Mouse (Mus musculus) ES-CJ7 (cell line): ENCODE data around the gene Arl3.

Experiments
- DNase-seq: peaks from one replicate; pipeline ENCODE4 v3.0.0; 2011; ENCODE audit warnings: low read depth, low spot score

Arl3 gene

DNA sequence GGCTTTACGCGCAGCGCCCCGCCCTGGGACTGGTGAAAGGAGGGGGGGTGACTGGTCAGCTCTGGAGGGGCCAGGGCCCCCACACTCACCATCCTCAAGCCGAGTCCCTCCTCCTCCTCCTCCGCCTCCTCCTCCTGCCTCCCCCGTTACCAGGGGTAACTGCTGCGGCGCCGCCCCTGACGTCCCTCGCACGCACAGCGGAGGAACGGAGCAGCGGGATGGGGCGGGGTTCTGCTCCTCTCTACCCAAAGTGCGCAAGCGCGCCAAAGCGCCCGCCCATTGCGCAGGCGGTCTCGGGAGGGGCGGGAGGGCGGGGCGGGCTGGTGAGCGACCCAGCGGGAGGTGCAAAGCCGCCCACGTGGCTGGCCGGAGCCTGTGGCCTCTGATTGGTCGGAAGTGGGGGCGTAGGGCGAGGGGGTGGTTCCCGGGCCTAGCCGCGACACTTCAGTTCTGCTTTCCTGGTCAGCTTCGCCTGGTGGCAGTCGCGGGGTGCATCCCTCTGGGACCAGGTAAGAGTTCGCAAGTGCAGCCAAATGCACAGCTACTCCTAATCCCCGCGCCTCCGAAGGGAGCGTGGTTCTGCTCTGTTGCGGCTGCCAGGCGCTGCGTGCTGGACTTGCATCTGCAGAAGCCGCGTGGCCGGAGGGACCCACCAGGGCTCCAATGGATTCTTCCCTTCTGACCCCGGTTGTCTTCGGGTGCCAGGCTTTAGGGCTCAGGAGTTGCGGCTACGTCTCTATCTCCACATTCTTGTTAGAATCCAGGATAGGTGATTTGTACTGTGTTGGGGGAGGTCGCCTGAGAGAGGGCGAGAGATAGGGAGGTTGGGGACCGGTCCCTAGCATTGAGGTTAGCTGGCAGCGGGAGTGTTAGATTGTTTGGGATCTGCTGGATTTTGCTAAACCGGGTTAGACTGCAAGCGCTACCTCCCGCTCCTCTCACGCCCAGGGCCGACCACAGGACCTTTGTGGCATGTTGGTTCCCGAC lies at the start of gene Arl3, which contains the start of gene Sfxn2:
TSS of gene Arl3 (minus strand) at position 248 of the 987 bp plus-strand sequence.
TSS of gene Sfxn2 (plus strand) at position 415 of the 987 bp plus-strand sequence.
- DNase-seq = peak; percentile 97

DNA sequence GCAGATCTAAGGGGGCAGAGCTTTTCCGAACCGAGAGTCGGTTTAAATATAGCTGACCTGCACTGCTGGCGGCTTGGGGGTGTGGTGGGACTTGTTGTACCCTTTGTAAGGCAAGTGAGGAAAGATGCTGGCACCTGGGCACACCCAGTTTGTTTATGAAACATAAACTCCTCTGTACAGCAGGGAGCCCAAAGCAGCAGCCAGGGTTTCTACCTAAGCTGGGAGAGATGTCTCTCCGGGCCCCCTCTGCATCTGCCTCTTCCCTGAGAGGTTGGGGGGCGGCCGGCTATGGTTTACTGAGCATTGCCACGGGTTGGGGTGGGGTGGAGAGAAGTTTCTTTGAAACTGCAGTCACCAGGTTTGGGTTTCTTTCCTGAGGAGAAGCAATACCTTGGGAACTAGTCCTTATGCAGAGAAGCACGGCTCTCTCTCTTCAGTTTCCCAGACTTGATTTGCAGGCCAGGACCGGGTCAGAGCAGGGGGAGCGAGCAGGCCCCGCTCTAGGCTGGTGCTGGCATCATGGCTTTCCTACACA lies 49.7 kb upstream of the Arl3 start:
- no peak for DNase-seq

DNA sequence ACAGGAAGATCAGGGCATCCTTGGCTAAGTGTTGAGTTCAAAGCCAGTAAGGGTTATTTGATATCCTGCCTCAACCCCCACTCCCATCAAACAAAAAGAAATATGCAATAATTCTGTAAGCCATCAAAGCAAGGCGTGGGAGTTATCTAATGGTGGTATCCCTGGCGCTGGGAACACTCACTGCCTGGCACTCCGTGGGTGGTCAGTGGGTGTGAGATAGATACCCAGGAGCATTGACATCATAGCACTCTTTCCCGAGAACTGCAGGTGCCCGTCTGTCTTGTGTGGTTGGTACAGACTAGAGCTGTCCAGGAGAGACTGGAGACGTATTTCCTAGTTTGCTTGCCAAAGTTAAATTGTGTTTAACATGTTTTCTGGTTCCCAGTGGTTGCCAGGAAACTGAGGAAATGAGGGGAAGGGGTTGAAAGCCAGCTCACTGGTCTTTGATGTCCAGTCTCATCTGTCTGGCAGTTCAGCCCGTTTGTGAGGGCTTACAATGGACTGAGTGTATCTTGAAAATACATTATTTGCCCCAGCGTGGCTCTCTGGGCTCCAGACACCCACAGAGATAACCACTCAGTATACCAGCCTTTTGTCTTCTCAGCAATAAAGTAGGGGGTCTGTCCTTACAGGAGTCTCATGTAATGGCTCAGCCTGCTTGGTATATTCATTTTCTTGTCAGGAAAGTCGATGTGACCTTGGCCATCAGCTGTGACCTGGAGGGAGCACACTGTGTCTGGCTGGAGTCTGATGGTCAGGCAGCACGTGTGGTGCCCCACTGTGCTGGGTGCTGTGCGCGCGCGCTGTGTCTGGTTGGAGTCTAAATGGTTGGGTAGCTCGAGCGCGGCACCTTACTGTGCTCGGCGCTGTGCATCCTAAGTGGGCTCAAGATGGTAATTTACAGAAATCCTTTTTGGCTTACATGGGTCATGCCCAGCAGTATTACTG lies 48.5 kb upstream of the Arl3 start:
- no peak for DNase-seq

DNA sequence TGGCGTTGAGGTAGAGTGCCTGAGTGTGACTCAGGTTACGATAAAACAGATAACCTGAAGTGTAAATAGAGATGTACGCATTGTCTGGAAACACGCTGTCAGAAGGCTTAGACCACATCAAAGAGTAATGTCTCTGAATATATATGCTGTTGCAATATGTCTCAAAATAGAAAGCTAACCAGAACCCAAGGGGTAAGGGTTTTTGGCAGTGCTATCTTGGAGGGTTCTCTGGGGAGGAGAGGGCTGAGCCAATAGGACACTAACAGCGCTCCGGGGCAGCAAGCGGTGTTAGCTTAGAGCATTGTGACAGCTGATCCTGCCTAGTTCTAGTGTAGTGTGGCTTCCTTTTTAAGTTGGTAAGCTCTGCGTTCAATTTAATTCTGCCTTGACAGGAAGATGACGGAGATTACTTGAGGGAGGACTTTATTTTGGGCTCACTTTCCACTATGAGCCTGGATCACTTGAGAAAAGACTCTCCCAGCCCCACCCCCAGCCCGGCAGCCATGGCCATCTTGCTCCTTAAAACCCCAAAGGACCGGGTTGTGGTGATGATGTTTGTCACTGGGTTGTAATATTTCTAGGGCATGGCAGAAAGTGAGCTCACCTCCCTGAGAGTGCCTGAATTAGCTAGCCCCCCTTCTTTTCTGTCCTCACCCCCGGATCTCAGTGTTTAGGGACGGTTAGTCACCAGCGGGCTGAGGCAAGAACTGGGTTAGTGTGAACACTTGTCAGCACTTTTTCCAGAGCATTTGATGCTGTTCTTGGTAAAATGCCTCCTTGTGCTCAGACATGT lies 47.2 kb upstream of the Arl3 start:
- DNase-seq = no peak

DNA sequence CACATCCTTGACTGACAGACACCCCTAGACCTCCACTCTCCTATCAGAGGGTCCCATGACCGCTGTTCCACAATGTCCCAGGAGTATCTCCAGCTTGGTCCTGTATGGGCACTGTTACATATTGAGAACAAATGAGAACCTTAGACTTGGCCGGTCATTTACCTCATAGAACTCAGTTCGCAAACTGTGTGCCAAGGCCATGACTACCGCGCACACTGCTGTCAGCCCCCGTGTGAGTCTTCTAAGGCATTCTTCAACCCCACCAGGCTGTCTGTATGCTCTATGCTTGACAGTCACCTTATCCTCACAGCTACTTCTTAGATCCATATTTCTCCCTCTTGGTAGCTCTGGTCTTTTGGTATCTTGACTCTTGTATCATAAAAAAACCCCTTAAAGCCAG lies 46.5 kb upstream of the Arl3 start:
- no peak for DNase-seq

DNA sequence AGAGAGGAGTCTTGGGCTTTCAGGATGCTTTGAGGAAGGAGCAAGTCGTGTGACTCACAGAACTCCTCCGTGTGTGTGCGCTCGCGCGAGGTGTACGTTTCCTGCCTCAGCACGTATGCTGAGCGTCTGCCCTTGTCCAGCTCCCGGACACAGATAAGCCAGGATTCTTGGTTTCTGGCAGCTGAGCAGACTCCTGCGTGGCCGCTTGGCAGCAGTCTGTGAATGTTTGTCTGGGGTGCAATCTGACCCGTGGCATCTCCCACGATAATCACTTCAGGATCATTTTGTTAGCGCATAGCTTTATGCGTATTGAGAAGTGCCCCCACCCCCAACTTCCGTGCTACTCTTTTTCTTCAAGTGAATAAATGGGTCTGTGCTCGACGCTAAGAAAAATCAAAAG lies 46.0 kb upstream of the Arl3 start:
- DNase-seq = no peak

DNA sequence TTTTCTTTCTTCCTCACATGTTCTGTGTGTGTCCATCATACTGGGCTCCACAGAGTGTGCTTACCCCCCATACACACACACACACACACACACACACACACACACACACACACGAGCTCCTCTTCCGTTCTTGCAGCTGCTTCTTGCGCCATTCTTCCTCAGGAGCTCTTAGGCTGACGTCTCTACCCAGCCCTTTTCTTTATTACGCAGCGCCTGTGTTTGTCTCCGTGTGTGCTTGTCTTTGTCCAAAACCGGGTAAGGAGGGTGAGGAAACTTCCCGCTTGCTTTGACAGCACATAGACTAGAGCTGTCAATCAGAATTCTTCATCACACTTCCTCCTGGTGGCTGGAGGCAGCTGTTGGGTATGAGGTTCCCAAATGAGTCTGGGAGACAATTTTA lies 45.3 kb upstream of the Arl3 start:
- DNase-seq = no peak

DNA sequence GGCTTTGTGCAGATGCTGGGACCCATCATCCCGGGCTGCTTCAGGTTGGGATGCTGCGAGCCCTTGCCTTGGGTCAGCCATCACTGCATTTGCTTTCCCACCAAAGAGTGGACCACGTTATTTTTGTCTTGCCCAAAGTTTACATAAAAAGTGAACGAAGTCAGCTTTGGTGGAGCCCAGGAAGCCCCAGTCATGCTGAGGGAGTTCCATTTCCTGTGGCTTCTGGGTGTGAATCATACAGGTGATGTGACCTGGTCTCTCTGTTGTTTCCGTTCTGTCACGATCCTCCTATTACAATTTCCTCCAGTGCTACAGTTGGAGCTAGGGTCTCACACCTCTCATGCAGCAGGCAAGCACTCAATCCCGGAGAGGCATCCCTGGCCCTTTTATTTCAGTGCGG lies 44.4 kb upstream of the Arl3 start:
- no peak for DNase-seq

DNA sequence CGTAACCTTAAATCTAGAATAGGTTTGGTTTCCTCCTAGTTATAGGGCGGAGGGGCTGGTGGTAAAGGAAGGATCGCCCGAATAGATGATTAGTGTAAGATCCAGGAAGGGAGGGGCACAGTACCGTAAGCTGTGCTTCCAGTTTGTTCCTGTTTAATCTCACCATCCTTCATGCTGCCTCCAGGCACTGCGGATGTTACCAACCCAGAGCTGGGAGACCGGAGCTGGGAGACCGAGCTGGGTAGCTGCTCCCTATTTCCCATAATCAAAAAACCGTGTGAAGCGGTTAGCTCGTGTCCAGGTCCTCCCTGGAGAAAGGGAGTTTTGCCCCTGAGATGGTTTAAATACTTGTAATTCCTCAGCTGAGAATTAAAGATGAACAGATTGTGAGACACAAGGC lies 43.4 kb upstream of the Arl3 start:
- DNase-seq = peak; percentile 51

DNA sequence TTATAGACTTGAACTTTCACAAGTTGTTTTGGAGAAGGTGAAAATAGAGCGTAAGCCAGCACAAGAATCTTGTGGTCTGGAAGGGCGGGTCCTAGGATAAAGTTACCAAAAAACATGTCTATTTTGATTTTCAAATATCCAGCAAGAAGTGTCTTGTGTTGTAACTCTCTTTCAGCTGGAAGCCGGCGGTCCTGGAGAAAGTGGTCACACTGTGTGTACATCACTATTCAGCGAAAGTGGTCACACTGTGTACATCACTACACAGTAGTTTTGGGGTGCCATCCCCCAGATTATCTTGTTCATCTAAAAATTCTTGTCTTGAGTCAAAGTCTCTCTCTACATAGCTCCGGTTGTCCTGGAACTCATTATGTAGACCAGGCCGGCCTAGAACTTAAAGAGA lies 35.2 kb upstream of the Arl3 start:
- DNase-seq = no peak

DNA sequence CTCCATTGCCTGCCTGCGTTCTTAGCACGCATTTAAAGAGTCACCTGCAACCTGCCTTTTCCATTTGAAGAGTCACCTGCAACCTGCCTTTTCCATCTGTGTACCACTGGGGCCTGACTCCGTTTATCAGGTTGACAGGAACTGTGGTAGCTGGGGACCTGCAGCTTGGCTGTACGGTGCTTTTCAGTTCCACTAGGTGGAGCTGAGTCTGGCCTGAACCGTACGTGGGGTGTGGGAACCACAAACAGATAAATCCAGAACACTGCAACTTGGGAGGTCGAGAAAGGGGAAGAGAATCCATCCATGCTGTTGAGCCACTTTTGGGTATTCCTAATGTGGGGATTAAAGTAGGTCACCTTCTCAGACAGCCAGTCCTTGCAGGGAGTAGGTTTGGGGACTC lies 34.4 kb upstream of the Arl3 start:
- peak; percentile 84 for DNase-seq

DNA sequence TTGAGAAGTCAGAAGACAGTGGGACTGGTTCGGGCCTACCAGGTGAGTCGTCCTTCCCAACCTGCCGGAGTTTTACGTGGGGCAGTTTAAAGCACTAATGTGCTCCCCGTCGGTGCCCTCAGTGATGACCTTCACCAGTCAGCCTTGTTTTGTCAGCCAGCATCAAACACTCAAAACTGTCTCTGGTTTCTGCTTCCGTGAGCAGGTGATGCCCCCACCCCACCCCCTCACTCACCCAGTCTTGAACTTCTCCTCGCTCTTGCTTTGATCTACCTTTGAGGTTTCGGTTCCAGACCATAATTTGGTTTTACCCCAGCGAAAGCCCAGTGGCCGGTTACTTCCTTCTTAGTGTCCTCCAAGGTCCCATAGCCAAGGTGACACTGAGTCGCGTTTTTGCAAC lies 33.7 kb upstream of the Arl3 start:
- DNase-seq = no peak

DNA sequence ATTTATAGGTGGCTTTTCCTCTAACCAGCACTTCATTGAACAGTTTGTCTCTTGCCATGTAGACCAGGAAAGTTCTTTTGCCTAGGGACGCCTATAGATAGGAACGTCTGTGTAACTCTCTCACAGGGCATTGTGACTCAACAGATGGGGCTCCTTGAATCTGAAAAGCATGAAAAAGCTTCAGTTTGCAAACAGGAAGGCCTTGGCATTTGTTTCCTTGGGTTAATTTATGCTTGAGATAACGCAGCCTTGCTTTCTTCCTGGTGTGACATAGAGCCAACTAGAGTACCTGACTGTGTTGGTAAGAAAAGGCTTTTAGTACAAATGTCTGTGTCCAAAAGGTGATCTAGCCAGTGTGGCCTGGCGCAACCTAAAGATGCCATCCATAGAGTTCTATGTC lies 29.4 kb upstream of the Arl3 start:
- DNase-seq = no peak

DNA sequence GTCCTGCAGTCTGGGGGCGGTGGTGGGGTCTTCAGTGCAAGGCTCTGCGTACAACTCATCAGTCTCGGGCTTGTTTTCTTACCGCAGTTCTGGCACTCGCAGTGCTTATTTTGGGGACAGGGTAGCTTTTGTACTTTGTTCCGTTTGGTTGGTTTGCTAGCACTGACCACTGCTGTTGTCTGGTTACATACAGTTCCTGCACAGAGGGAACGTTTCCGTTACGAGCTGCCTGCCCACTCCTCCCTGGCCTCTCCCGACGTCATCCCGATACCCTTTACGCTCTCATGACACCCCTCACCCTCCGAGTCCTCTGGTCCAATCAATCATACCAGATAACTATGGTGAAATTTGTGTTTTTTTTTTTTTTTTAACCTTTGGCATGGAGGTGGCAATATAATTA lies 28.5 kb upstream of the Arl3 start:
- no peak for DNase-seq

DNA sequence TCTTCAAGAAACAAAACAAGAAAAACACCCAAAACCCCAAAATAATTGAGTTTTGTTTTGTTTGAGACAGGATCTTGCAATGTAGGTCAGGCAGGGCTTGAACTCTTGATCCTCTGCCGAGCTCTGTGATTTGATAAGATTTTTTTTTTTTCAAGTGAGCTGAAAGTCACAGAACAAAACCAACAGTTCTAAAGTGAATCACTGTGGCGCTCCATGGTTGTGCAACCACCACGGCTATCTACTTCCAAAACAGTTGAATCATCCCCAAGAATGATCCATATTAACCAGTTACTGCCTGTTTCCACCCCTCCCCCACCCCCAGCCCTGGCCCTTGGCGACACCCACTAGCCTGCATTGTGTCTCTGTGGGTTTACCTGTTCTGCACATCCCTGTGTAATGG lies 27.4 kb upstream of the Arl3 start:
- no peak for DNase-seq

DNA sequence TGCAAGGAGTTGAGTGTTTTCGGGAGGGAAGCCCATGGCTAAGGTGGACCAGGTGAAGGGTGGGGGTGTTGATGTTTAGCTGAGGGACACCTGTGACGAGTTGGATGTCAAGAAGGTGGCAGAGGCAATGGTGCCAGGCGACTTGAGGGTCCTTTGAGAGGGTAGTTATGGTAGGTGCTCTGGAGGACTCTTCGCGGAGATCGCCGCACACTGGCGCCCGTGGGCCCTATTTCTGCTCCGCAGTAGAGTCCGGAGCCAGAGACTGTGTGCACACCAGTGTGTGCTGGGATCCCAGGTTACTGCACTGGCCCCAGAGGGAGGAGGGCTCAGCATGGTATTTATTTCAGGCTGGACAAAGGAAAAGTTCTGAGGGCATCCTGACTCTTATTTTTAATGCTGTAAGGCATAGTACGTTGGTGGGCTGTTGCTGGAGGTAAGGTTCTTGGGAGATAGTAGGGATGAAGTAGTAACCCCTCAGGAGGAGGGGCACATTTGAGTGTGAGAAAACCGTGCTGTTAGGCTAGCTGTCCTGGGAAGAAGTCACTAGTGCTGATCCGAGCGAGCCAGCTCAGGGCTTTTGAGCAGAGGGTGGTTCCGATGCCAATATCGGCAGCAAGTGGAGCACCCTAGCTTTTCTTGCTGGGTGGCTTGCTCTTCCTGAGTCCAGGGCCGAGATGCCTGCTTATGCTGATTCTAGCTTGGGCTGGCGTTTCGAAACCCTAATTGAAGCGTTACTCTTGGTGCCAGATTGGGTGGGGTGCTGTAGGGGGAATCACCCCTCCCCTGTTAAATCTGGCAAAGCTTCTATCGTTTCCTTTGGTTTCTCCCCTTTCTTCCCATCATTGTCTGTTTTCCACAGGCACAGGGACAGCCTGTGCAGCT lies 26.6 kb upstream of the Arl3 start:
- DNase-seq = no peak

DNA sequence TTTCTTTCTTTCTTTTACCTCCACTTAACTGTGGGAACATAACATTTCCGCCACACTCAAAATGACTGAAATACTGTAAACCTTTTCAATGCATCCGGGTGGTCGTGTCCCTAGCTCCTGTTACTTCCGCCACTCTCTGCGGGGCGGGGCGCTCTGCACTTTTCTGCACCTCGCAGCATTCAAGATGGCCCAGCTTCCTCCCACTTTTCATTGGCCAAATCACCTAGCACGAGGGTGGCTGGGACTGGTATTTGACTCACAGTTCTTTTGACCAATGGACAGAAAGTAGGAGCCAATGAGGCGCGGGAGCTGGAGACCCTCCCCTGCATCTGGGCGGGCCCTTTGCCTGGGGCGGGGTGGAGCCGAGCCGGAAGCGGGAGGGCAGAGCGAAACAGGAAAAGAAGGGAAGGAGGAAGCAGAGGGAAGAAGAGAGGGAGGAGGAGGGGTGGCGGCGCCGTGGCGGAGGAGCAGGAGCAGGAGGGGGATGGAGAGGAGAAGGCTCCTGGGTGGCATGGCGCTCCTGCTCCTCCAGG lies 25.8 kb upstream of the Arl3 start, which contains the start of gene Wbp1l:
TSS of gene Wbp1l (plus strand) at position 365 of the 533 bp plus-strand sequence.
- peak; percentile 99 for DNase-seq

DNA sequence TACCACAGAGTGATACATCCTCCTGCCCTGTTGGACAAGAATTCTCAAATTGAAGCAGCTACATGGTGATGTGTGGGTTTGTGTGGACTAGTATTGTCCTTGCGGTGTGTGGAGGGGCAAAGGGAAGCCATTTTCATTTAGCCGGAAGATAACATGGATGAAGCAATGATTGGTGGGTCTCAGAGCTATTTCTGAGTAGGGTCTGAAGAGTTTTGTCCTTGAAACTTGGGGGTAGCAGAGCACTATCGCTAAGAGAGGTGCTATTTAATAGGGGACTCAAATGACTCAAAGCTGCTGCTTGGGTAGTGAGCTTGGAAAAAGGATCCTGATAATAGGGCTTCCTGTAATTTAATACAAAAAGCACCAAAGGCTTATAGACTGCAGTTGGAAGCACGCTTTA lies 25.2 kb upstream of the Arl3 start:
- DNase-seq = no peak

DNA sequence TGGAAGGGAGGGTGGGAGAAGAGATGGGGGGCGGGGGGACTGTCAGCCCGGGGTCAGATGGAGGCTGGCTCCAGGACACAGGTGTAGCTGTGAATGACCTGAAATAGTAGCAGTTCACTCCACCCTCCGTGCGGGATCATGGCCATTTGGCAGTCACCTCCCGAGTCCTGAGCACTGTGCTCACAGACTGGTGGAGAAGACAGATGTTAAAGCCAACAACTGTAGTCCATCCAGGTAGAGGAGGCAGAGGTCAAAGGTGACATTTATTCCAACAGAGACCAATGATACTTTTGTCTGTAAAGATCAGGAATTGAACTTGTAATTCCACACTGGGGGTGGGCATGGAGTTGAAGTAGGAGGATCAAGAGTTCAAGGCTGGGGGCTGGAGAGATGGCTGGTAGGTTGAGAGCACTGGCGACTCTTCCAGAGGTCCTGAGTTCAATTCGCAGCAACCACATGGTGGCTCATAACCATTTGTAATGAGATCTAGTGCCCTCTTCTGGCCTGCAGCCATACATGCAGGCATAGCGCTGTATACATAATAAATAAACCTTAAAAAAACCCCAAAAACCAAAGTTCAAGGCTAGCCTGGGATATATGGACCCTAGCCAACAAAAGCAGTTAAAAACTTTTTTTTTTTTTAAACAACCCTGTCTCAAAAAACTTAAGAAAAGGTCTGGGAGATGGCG lies 19.9 kb upstream of the Arl3 start:
- no peak for DNase-seq
